Mouse (Mus musculus) stomach, embryonic 15.5 days (tissue): Measurements from ENCODE around the gene Pex26. TPM values are rescaled to one million over a fixed set of nuclear protein-coding genes. Genes with fewer than 3 reads are reported as not detected.

Experiments used
- ATAC-seq: fragments of 200-750 bp; cut with Nextera tagmentation; 2 replicates; pipeline ENCODE4 v1.8.0; 2017; ENCODE audit warnings: low read depth, moderate number of reproducible peaks, moderate TSS enrichment; ENCODE audit not compliant: insufficient read depth, low FRiP score
- H3K27ac ChIP-seq: fragments of 300-500 bp; sonication (generic); 2 replicates; pipeline ENCODE4 v1.5.1; 2015; ENCODE audit warnings: mild to moderate bottlenecking, inconsistent platforms
- H3K27me3 ChIP-seq: fragments of 300-500 bp; sonication (generic); replicated peaks from 2 replicates; pipeline ENCODE4 v1.6.1; 2015; ENCODE audit warnings: inconsistent platforms
- H3K36me3 ChIP-seq: fragments of 300-500 bp; sonication (generic); 2 replicates; pipeline ENCODE4 v1.6.1; 2015; ENCODE audit warnings: inconsistent platforms
- H3K4me1 ChIP-seq: fragments of 300-500 bp; sonication (generic); 2 replicates; pipeline ENCODE4 v1.6.1; 2015; ENCODE audit warnings: inconsistent platforms
- H3K4me2 ChIP-seq: fragments of 300-500 bp; sonication (generic); 2 replicates; pipeline ENCODE4 v1.6.1; 2015; ENCODE audit warnings: mild to moderate bottlenecking, inconsistent platforms
- H3K4me3 ChIP-seq: fragments of 300-500 bp; sonication (generic); replicated peaks from 2 replicates; pipeline ENCODE4 v1.5.1; 2015; ENCODE audit warnings: inconsistent platforms
- H3K9ac ChIP-seq: fragments of 300-500 bp; sonication (generic); 2 replicates; pipeline ENCODE4 v1.6.1; 2015; ENCODE audit warnings: inconsistent platforms
- H3K9me3 ChIP-seq: fragments of 300-500 bp; sonication (generic); 2 replicates; pipeline ENCODE4 v1.6.1; 2016; ENCODE audit warnings: inconsistent platforms
- WGBS: fragments of 180-500 bp; shearing (Covaris S2); methylation state at CpG from one replicate; pipeline ENCODE4 v1.1.7; 2015; 5-methylcytosine and 5-hydroxymethylcytosine counted together
- polyA plus RNA-seq: library from polyadenylated mRNA; unstranded; fragments of >200 nt; fragmentation: Nextera tagmentation; extraction: Ambion mirVana; gene quantifications from 2 replicates; pipeline ENCODE4 v1.2.1, GENCODE M21; 2015

Gene Pex26
- polyA plus RNA-seq, 1 experiment from 2014 or later: 14.0 TPM

- no peak overlapping the region for H3K27ac ChIP-seq
- H3K9ac ChIP-seq: no peak overlapping the region
- peak; percentile 65; the same call in 1 of the 2 replicates for ATAC-seq
- no peak overlapping the region for H3K4me2 ChIP-seq
- H3K4me3 ChIP-seq: no peak overlapping the region
- H3K9me3 ChIP-seq: no peaks in the 10 kb centered on the region
- peaks cover 14% of the 10 kb centered on the region for H3K36me3 ChIP-seq
- whole genome bisulfite sequencing: 73% methylated on average over 11 of the region's 11 CpGs
- no peaks in the 10 kb centered on the region for H3K27me3 ChIP-seq
- H3K4me1 ChIP-seq: no peaks in the 10 kb centered on the region
Observed at GRCm38 (mm10) chr6:121191261-121192009, 8.0 kb downstream of the Pex26 start.

- Histone ChIP-seq H3K36me3 (peaks cover 10% of the 10 kb centered on the region), H3K4me2 (no peak overlapping the region), H3K27ac (no peak overlapping the region), H3K27me3 (no peaks in the 10 kb centered on the region), H3K4me3 (no peak overlapping the region), H3K4me1 (no peaks in the 10 kb centered on the region), H3K9me3 (no peaks in the 10 kb centered on the region), H3K9ac (no peak overlapping the region)
- ATAC-seq: no peak
- 51% methylated on average over 13 of the region's 13 CpGs for WGBS
Observed at GRCm38 (mm10) chr6:121194061-121194955, 10.8 kb downstream of the Pex26 start.

GRCm38 (mm10) chr6:121194956-121195731 lies 11.7 kb downstream of the Pex26 start:
- Histone ChIP-seq H3K9ac (no peak overlapping the region), H3K4me3 (no peak overlapping the region), H3K9me3 (no peaks in the 10 kb centered on the region), H3K4me2 (no peak overlapping the region), H3K4me1 (no peaks in the 10 kb centered on the region), H3K27me3 (no peaks in the 10 kb centered on the region), H3K36me3 (peaks cover 7% of the 10 kb centered on the region), H3K27ac (no peak overlapping the region)
- ATAC-seq: no peak
- 75% methylated on average over 14 of the region's 14 CpGs for WGBS

GRCm38 (mm10) chr6:121197807-121198365 lies 14.4 kb downstream of the Pex26 start:
- Histone ChIP-seq H3K9ac (no peak overlapping the region), H3K27me3 (no peaks in the 10 kb centered on the region), H3K9me3 (no peaks in the 10 kb centered on the region), H3K4me3 (no peak overlapping the region), H3K36me3 (peaks cover 6% of the 10 kb centered on the region; the same call in 1 of the 2 replicates), H3K27ac (no peak overlapping the region), H3K4me2 (no peak overlapping the region), H3K4me1 (no peaks in the 10 kb centered on the region)
- ATAC-seq: no peak
- WGBS: 55% methylated on average over 9 of the region's 9 CpGs

GRCm38 (mm10) chr6:121200458-121200857 lies 17.0 kb downstream of the Pex26 start:
- Histone ChIP-seq H3K9ac (no peak overlapping the region), H3K4me3 (no peak overlapping the region), H3K4me2 (no peak overlapping the region), H3K27ac (no peak overlapping the region), H3K36me3 (no peaks in the 10 kb centered on the region), H3K4me1 (no peaks in the 10 kb centered on the region), H3K27me3 (no peaks in the 10 kb centered on the region), H3K9me3 (no peaks in the 10 kb centered on the region)
- 75% methylated on average over 4 of the region's 4 CpGs for WGBS
- ATAC-seq: no peak

GRCm38 (mm10) chr6:121202026-121202425 lies 18.6 kb downstream of the Pex26 start:
- H3K9ac ChIP-seq: no peak overlapping the region
- H3K4me3 ChIP-seq: no peak overlapping the region
- H3K36me3 ChIP-seq: no peaks in the 10 kb centered on the region
- H3K4me2 ChIP-seq: no peak overlapping the region
- no peak overlapping the region for H3K27ac ChIP-seq
- no peak for ATAC-seq
- H3K4me1 ChIP-seq: no peaks in the 10 kb centered on the region
- no peaks in the 10 kb centered on the region for H3K27me3 ChIP-seq
- H3K9me3 ChIP-seq: no peaks in the 10 kb centered on the region
- 78% methylated on average over 5 of the region's 5 CpGs for WGBS

GRCm38 (mm10) chr6:121206481-121206880 lies 23.0 kb downstream of the Pex26 start:
- WGBS: 87% methylated on average over 5 of the region's 5 CpGs
- Histone ChIP-seq H3K4me3 (no peak overlapping the region), H3K4me1 (peaks cover 11% of the 10 kb centered on the region), H3K36me3 (no peaks in the 10 kb centered on the region), H3K9me3 (no peaks in the 10 kb centered on the region), H3K9ac (no peak overlapping the region), H3K27ac (no peak overlapping the region), H3K4me2 (no peak overlapping the region), H3K27me3 (peaks cover 14% of the 10 kb centered on the region)
- ATAC-seq: no peak

- no peak overlapping the region for H3K9ac ChIP-seq
- WGBS: 76% methylated on average over 2 of the region's 2 CpGs
- no peak for ATAC-seq
- H3K4me3 ChIP-seq: no peak overlapping the region
- no peaks in the 10 kb centered on the region for H3K36me3 ChIP-seq
- H3K4me1 ChIP-seq: peaks cover 16% of the 10 kb centered on the region
- peaks cover 20% of the 10 kb centered on the region for H3K27me3 ChIP-seq
- H3K4me2 ChIP-seq: no peak overlapping the region
- no peaks in the 10 kb centered on the region for H3K9me3 ChIP-seq
- H3K27ac ChIP-seq: no peak overlapping the region
Observed at GRCm38 (mm10) chr6:121209584-121209983, 26.1 kb downstream of the Pex26 start.

- 3% methylated on average over 30 of the region's 30 CpGs for WGBS
- peak; percentile 59 for ATAC-seq
- H3K9ac ChIP-seq: no peak within 1 kb of the TSS
Observed at GRCm38 (mm10) chr6:121210149-121210925, 26.9 kb downstream of the Pex26 start, which contains the start of gene Tuba8. Gene Tuba8 (plus strand): TSS chr6:121210696.

GRCm38 (mm10) chr6:121210926-121211289 lies 27.4 kb downstream of the Pex26 start:
- H3K36me3 ChIP-seq: no peaks in the 10 kb centered on the region
- H3K4me1 ChIP-seq: peaks cover 16% of the 10 kb centered on the region
- H3K4me3 ChIP-seq: peak overlapping the region; percentile 38
- WGBS: under 1% methylated on average over 12 of the region's 12 CpGs
- peaks cover 20% of the 10 kb centered on the region for H3K27me3 ChIP-seq
- H3K27ac ChIP-seq: no peak overlapping the region
- H3K9ac ChIP-seq: no peak overlapping the region
- 0 out of 2 replicates have a peak, but pooled peaks have one; percentile 25 for ATAC-seq
- H3K9me3 ChIP-seq: no peaks in the 10 kb centered on the region
- peak overlapping the region; percentile 84 for H3K4me2 ChIP-seq

More at GRCm38 (mm10) chr6:121210149-121210925, 26.9 kb downstream of the Pex26 start, which contains the start of gene Tuba8:
- peak within 1 kb of the TSS; percentile 84 for H3K4me2 ChIP-seq
- H3K4me3 ChIP-seq: peak within 1 kb of the TSS; percentile 38
- H3K27ac ChIP-seq: no peak within 1 kb of the TSS
- H3K27me3 ChIP-seq: peaks cover 20% of the 10 kb centered on the region
- no peaks in the 10 kb centered on the region for H3K36me3 ChIP-seq
- no peaks in the 10 kb centered on the region for H3K9me3 ChIP-seq
- peaks cover 16% of the 10 kb centered on the region for H3K4me1 ChIP-seq

GRCm38 (mm10) chr6:121211743-121212142 lies 28.3 kb downstream of the Pex26 start:
- 4% methylated on average over 5 of the region's 5 CpGs for WGBS
- no peak overlapping the region for H3K9ac ChIP-seq
- no peak for ATAC-seq
- peak overlapping the region; percentile 84 for H3K4me2 ChIP-seq
- H3K9me3 ChIP-seq: no peaks in the 10 kb centered on the region
- peaks cover 16% of the 10 kb centered on the region for H3K4me1 ChIP-seq
- H3K36me3 ChIP-seq: no peaks in the 10 kb centered on the region
- peaks cover 20% of the 10 kb centered on the region for H3K27me3 ChIP-seq
- peak overlapping the region; percentile 38 for H3K4me3 ChIP-seq
- no peak overlapping the region for H3K27ac ChIP-seq
